Mouse (Mus musculus) stomach, postnatal 0 days (tissue): Measurements from ENCODE around the gene Eef1a2. TPM values are rescaled to one million over a fixed set of nuclear protein-coding genes. Genes with fewer than 3 reads are reported as not detected.

Experiments used
- ATAC-seq: fragments of 200-750 bp; cut with Nextera tagmentation; 2 replicates; pipeline ENCODE4 v1.8.0; 2017; ENCODE audit not compliant: low FRiP score, low TSS enrichment
- DNase-seq: peaks from one replicate; pipeline ENCODE4 v3.0.0-alpha.2; 2016; ENCODE audit warnings: low spot score
- H3K27ac ChIP-seq: fragments of 300-500 bp; sonication (generic); replicated peaks from 2 replicates; pipeline ENCODE4 v1.5.1; 2014; ENCODE audit warnings: mild to moderate bottlenecking, control low read depth
- H3K27me3 ChIP-seq: fragments of 300-500 bp; sonication (generic); 2 replicates; pipeline ENCODE4 v1.6.1; 2014; ENCODE audit warnings: low read length; ENCODE audit not compliant: control insufficient read depth, insufficient read depth
- H3K36me3 ChIP-seq: fragments of 300-500 bp; sonication (generic); 2 replicates; pipeline ENCODE4 v1.6.1; 2014; ENCODE audit warnings: low read length, mixed read lengths; ENCODE audit not compliant: control insufficient read depth, insufficient read depth
- H3K4me1 ChIP-seq: fragments of 300-500 bp; sonication (generic); replicated peaks from 2 replicates; pipeline ENCODE4 v1.6.1; 2014; ENCODE audit warnings: antibody characterized with exemption; ENCODE audit not compliant: control insufficient read depth, insufficient read depth
- H3K4me2 ChIP-seq: fragments of 300-500 bp; sonication (generic); replicated peaks from 2 replicates; pipeline ENCODE4 v1.6.1; 2014; ENCODE audit warnings: low read depth, mild to moderate bottlenecking, control low read depth, moderate library complexity
- H3K4me3 ChIP-seq: fragments of 300-500 bp; sonication (generic); 2 replicates; pipeline ENCODE4 v1.5.1; 2014; ENCODE audit warnings: low read depth, low read length, control low read depth
- H3K9ac ChIP-seq: fragments of 300-500 bp; sonication (generic); 2 replicates; pipeline ENCODE4 v1.6.1; 2014; ENCODE audit warnings: mild to moderate bottlenecking, low read length, control low read depth, mixed read lengths
- H3K9me3 ChIP-seq: fragments of 300-500 bp; sonication (generic); 2 replicates; pipeline ENCODE4 v1.6.1; 2016; ENCODE audit warnings: low read length; ENCODE audit not compliant: control insufficient read depth
- CTCF ChIP-seq: IDR thresholded peaks from 2 replicates; pipeline ENCODE4 v1.5.1; 2016; ENCODE audit warnings: antibody characterized with exemption, low read depth, mild to moderate bottlenecking, moderate library complexity
- EP300 ChIP-seq: optimal IDR thresholded peaks from 2 replicates; pipeline ENCODE3; 2016; ENCODE audit warnings: antibody characterized with exemption
- WGBS: fragments of 180-500 bp; shearing (Covaris S2); extraction: QIAGEN DNeasy Blood & Tissue Kit; methylation state at CpG from one replicate; pipeline ENCODE4 v1.1.7; 2014; 5-methylcytosine and 5-hydroxymethylcytosine counted together
- polyA plus RNA-seq: library from polyadenylated mRNA; unstranded; fragments of >200 nt; fragmentation: Nextera tagmentation; extraction: Ambion mirVana; gene quantifications from 2 replicates; pipeline ENCODE4 v1.2.1, GENCODE M21; 2015

The Eef1a2 gene
- polyA plus RNA-seq, 1 experiment from 2014 or later, result 0.40 TPM

GRCm38 (mm10) chr2:181152701-181153100 lies 4.1 kb downstream of the Eef1a2 start:
- DNase-seq (no peak), ATAC-seq (no peak; the same call in 1 of the 2 replicates)
- Histone ChIP-seq H3K27ac (no peak overlapping the region), H3K9ac (no peak overlapping the region), H3K4me1 (no peaks in the 10 kb centered on the region), H3K27me3 (0 out of 2 replicates have a peak, but pooled peaks cover 2% of the 10 kb centered on the region), H3K9me3 (no peaks in the 10 kb centered on the region), H3K36me3 (no peaks in the 10 kb centered on the region), H3K4me3 (no peak overlapping the region), H3K4me2 (no peak overlapping the region)
- WGBS, result 94% methylated on average over 17 of the region's 17 CpGs
- TF ChIP-seq CTCF (no peak), EP300 (no peak)

GRCm38 (mm10) chr2:181150281-181150680 lies 6.5 kb downstream of the Eef1a2 start:
- DNase-seq (no peak), ATAC-seq (no peak)
- no peak overlapping the region for H3K4me3 ChIP-seq
- no peaks in the 10 kb centered on the region for H3K9me3 ChIP-seq
- no peak overlapping the region for H3K4me2 ChIP-seq
- H3K27me3 ChIP-seq, result no peaks in the 10 kb centered on the region
- no peaks in the 10 kb centered on the region for H3K36me3 ChIP-seq
- H3K27ac ChIP-seq, result no peak overlapping the region
- no peaks in the 10 kb centered on the region for H3K4me1 ChIP-seq
- TF ChIP-seq EP300, result no peak
- TF ChIP-seq CTCF, result no peak
- H3K9ac ChIP-seq, result no peak overlapping the region
- WGBS, result 72% methylated on average over 6 of the region's 6 CpGs

GRCm38 (mm10) chr2:181148318-181148955 lies 8.4 kb downstream of the Eef1a2 start:
- Histone ChIP-seq H3K27ac (no peak overlapping the region), H3K36me3 (no peaks in the 10 kb centered on the region), H3K9me3 (no peaks in the 10 kb centered on the region), H3K4me1 (no peaks in the 10 kb centered on the region), H3K4me3 (peak overlapping the region; percentile 36), H3K9ac (no peak overlapping the region), H3K27me3 (no peaks in the 10 kb centered on the region), H3K4me2 (peak overlapping the region; percentile 64)
- ATAC-seq (no peak), DNase-seq (no peak)
- WGBS, result 11% methylated on average over 29 of the region's 31 CpGs
- TF ChIP-seq EP300, result no peak
- TF ChIP-seq CTCF, result no peak

- DNase-seq (no peak), ATAC-seq (no peak)
- Histone ChIP-seq H3K9me3 (no peaks in the 10 kb centered on the region), H3K36me3 (no peaks in the 10 kb centered on the region), H3K4me2 (peak overlapping the region; percentile 64), H3K4me1 (no peaks in the 10 kb centered on the region), H3K27me3 (no peaks in the 10 kb centered on the region), H3K9ac (no peak overlapping the region), H3K27ac (no peak overlapping the region), H3K4me3 (peak overlapping the region; percentile 36)
- WGBS, result under 1% methylated on average over 57 of the region's 61 CpGs
- TF ChIP-seq EP300 (no peak), CTCF (no peak)
Measured at GRCm38 (mm10) chr2:181147546-181148317, 9.1 kb downstream of the Eef1a2 start.

- Histone ChIP-seq H3K9ac (no peak overlapping the region), H3K4me3 (no peak overlapping the region), H3K36me3 (no peaks in the 10 kb centered on the region), H3K27me3 (no peaks in the 10 kb centered on the region), H3K4me2 (no peak overlapping the region), H3K4me1 (no peaks in the 10 kb centered on the region), H3K27ac (no peak overlapping the region), H3K9me3 (no peaks in the 10 kb centered on the region)
- DNase-seq (no peak), ATAC-seq (no peak)
- TF ChIP-seq EP300 (no peak), CTCF (no peak)
- WGBS, result 48% methylated on average over 4 of the region's 4 CpGs
Measured at GRCm38 (mm10) chr2:181146976-181147545, 9.8 kb downstream of the Eef1a2 start.

- H3K4me2 ChIP-seq, result no peak overlapping the region
- H3K9me3 ChIP-seq, result no peaks in the 10 kb centered on the region
- H3K27ac ChIP-seq, result no peak overlapping the region
- 75% methylated on average over 2 of the region's 2 CpGs for WGBS
- H3K36me3 ChIP-seq, result no peaks in the 10 kb centered on the region
- H3K4me1 ChIP-seq, result no peaks in the 10 kb centered on the region
- H3K27me3 ChIP-seq, result no peaks in the 10 kb centered on the region
- no peak overlapping the region for H3K9ac ChIP-seq
- no peak for DNase-seq
- no peak overlapping the region for H3K4me3 ChIP-seq
- TF ChIP-seq CTCF (no peak), EP300 (no peak)
- no peak for ATAC-seq
Measured at GRCm38 (mm10) chr2:181144675-181145074, 12.1 kb downstream of the Eef1a2 start.
